In genomic region chr9:87730961-87731535, GRCm38 (mm10) we compare ENCODE assay signal across 8 mouse cellular contexts. TPM values are rescaled to one million over a fixed set of nuclear protein-coding genes. Genes with fewer than 3 reads are reported as not detected.
DNase-seq lines count a peak whose midpoint lies in the region; ATAC-seq lines count a peak whose summit lies in the region.

Gene Tbx18, minus strand, starts transcription at chr9:87731260.

- under 1% methylated on average over 27 of the region's 27 CpGs for WGBS in forebrain, embryonic 12.5 days
- WGBS in limb, embryonic 10.5 days = under 1% methylated on average over 27 of the region's 27 CpGs
- under 1% methylated on average over 27 of the region's 27 CpGs for WGBS in midbrain, embryonic 10.5 days

- H3K4me1 ChIP-seq in forebrain, embryonic 12.5 days = peaks cover 18% of the 10 kb centered on the region
- H3K4me1 ChIP-seq in limb, embryonic 10.5 days = peaks cover 65% of the 10 kb centered on the region
- peaks cover 30% of the 10 kb centered on the region for H3K4me1 ChIP-seq in midbrain, embryonic 10.5 days

- H3K4me2 ChIP-seq in forebrain, embryonic 12.5 days = peak within 1 kb of the TSS; percentile 78

- ATAC-seq in forebrain, embryonic 12.5 days (ENCODE audit: low FRiP score) = peak; percentile 91

- H3K36me3 ChIP-seq in forebrain, embryonic 12.5 days (replicated peaks) = no peaks in the 10 kb centered on the region
- H3K36me3 ChIP-seq in limb, embryonic 10.5 days = peaks cover 10% of the 10 kb centered on the region
- H3K36me3 ChIP-seq in midbrain, embryonic 10.5 days = no peaks in the 10 kb centered on the region

- DNase-seq in cerebellum, adult 11-12 months = peak; percentile 7
- DNase-seq in cerebellum, adult 8-10 months = no peak
- DNase-seq in adrenal gland, adult 2 months = peak; percentile 78
- DNase-seq in heart, postnatal 14 days = peak; percentile 80 to 82
- DNase-seq in limb, embryonic 10.5 days (ENCODE audit: low spot score) = peak; percentile 92
- peak; percentile 92 for DNase-seq in midbrain, embryonic 10.5 days (ENCODE audit: low spot score)
- DNase-seq in urinary bladder, postnatal 36 days (ENCODE audit: low spot score in 2 of 2) = peak; percentile 41 to 81

- 0 out of 2 replicates have a peak within 1 kb of the TSS, but pooled peaks have one; percentile 8 for H3K27ac ChIP-seq in forebrain, embryonic 12.5 days
- peak within 1 kb of the TSS; percentile 98 for H3K27ac ChIP-seq in limb, embryonic 10.5 days
- peak within 1 kb of the TSS; percentile 38 for H3K27ac ChIP-seq in midbrain, embryonic 10.5 days (replicated peaks)

- intact Hi-C loops in heart, postnatal 14 days (cut with DNase I) = loop anchor here (10.0 kb wide), 2 partner anchors 244 to 306 kb away; no protein-coding TSS in a partner anchor

- H3K9me3 ChIP-seq in forebrain, embryonic 12.5 days = no peaks in the 10 kb centered on the region
- H3K9me3 ChIP-seq in limb, embryonic 10.5 days (replicated peaks) = no peaks in the 10 kb centered on the region
- no peaks in the 10 kb centered on the region for H3K9me3 ChIP-seq in midbrain, embryonic 10.5 days (replicated peaks)

- peaks cover 68% of the 10 kb centered on the region for H3K27me3 ChIP-seq in forebrain, embryonic 12.5 days
- peaks cover 78% of the 10 kb centered on the region for H3K27me3 ChIP-seq in limb, embryonic 10.5 days (ENCODE audit: low read depth, poor library complexity, severe bottlenecking)
- peaks cover 100% of the 10 kb centered on the region for H3K27me3 ChIP-seq in midbrain, embryonic 10.5 days (ENCODE audit: low read depth, poor library complexity, severe bottlenecking)

- H3K9ac ChIP-seq in forebrain, embryonic 12.5 days = peak within 1 kb of the TSS; percentile 55

- H3K4me3 ChIP-seq in forebrain, embryonic 12.5 days (replicated peaks) = peak within 1 kb of the TSS; percentile 46
- peak within 1 kb of the TSS; percentile 86 for H3K4me3 ChIP-seq in limb, embryonic 10.5 days
- peak within 1 kb of the TSS; percentile 58 for H3K4me3 ChIP-seq in midbrain, embryonic 10.5 days

RNA-seq across cellular contexts. Expression of gene Tbx18, which starts in this region (rescaled TPM):
- 1 to 10 TPM in 1 of 2 experiments, under 1 TPM in 1; 0.89 to 2.2 TPM for total RNA-seq in adrenal gland, adult 2 months (2021)
- polyA plus RNA-seq in adrenal gland, adult 2 months (2012; rRNA removed) = 0.72 and 0.85 TPM in 2 replicates
- 2.5 and 3.6 TPM in 2 replicates for polyA plus RNA-seq in forebrain, embryonic 12.5 days (2016; fragmentation: Nextera tagmentation; extraction: Ambion mirVana)
- 1 to 10 TPM; 5.1 to 7.8 TPM for total RNA-seq in heart, postnatal 14 days (2021)
- polyA plus RNA-seq in limb, embryonic 10.5 days (2016; fragmentation: Nextera tagmentation; extraction: Ambion mirVana) = 12.6 and 28.3 TPM in 2 replicates
- 3.9 and 4.2 TPM in 2 replicates for polyA plus RNA-seq in midbrain, embryonic 10.5 days (2016; fragmentation: Nextera tagmentation; extraction: Ambion mirVana)

Comparison
In these comparisons a context has a peak if more than half of its experiments do, and no peak if none do; other contexts are left out.
1. H3K27ac ChIP-seq: peak in every context shown above with its lines; median percentile 98 in limb, embryonic 10.5 days; 38 in midbrain, embryonic 10.5 days; 8 in forebrain, embryonic 12.5 days.